In the genomic region with DNA sequence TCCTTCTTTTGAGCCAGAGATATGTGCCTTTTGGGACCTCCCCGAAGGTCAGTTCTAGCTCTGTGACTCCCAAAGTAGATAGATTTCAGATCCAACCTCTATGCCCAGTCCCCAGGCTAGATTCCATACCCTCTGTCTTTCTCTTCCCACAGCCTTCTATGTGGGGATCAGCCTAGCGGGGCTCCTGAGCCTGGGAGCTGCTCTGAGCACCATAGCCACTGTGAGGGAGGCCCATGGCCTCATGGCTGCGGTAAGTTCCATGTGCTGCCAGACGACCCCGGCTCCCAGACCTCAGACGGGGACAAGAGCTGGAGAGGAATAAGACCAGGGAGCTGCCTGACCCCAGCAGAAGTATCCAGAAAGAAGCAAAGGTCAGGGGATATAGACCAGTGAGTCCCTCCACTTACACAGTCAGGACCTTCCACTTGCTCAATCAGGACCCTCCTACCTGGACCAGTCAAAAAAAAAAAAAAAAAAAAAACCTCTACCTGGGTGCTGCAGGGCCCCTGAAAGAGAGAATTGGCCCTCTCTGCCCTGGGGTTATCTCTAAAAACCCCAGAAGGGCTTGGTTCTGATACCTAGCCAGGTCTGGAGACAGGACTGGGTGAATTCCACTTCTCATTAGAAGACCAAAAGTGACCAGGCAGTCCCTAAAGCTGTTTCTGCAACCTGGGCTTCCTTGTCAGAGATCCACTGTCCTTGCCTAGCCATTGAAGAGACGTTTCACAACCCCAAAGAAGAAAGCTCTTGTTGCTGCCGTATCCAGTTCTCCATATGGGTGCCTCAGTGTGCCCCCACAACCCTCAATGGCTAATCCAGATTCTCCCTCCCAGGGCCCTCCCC, we compare ENCODE assay signal across 9 mouse cellular contexts. TPM values are rescaled to one million over a fixed set of nuclear protein-coding genes. Genes with fewer than 3 reads are reported as not detected.
A peak's percentile ranks its signal among the peaks of the same experiment; 100 is the strongest.
DNase-seq lines count a peak whose midpoint lies in the region; ATAC-seq and TF ChIP-seq lines count a peak whose summit lies in the region.
"Had no signal": no experiment of that assay in that cellular context is flagged by ENCODE, and none has a peak within 500 bp of the region (broad histone marks: within the 10 kb centered on the region; RNA-seq: fewer than 3 reads in every experiment).

No protein-coding gene starts in this region.

- no peak overlapping the region for H3K4me2 ChIP-seq in midbrain, embryonic 11.5 days
- H3K4me2 ChIP-seq in midbrain, embryonic 14.5 days (ENCODE audit: low read length), result no peak overlapping the region; the same call in 1 of the 2 replicates
- H3K4me2 ChIP-seq in myocyte (ENCODE audit: low read depth), result peak overlapping the region; percentile 81

- no peak overlapping the region for H3ac ChIP-seq in myocyte (ENCODE audit: control insufficient read depth, insufficient read length)

- no peak for ATAC-seq in midbrain, embryonic 11.5 days (ENCODE audit: low FRiP score)
- no peak for ATAC-seq in midbrain, embryonic 14.5 days (ENCODE audit: low FRiP score, low TSS enrichment)

- intact Hi-C loops in left cerebral cortex, postnatal 10 days (cut with DNase I), result no loop called here

- peaks cover 77% of the 10 kb centered on the region for H3K4me1 ChIP-seq in heart, embryonic 10.5 days
- H3K4me1 ChIP-seq in midbrain, embryonic 11.5 days (ENCODE audit: control insufficient read depth, insufficient read depth, low read length), result no peaks in the 10 kb centered on the region
- H3K4me1 ChIP-seq in midbrain, embryonic 14.5 days (ENCODE audit: control insufficient read depth, insufficient read depth, low read length), result peaks cover 5% of the 10 kb centered on the region; the same call in 1 of the 2 replicates
- peaks cover 92% of the 10 kb centered on the region for H3K4me1 ChIP-seq in erythroblast, embryonic 14.5 days (ENCODE audit: control insufficient read depth)

- no peaks in the 10 kb centered on the region for H3K9me3 ChIP-seq in heart, embryonic 10.5 days
- no peaks in the 10 kb centered on the region for H3K9me3 ChIP-seq in midbrain, embryonic 11.5 days (ENCODE audit: control insufficient read depth, low read length)
- H3K9me3 ChIP-seq in midbrain, embryonic 14.5 days (ENCODE audit: control insufficient read depth, low read length), result no peaks in the 10 kb centered on the region
- H3K9me3 ChIP-seq in erythroblast, embryonic 14.5 days (ENCODE audit: control insufficient read depth, low read length), result no peaks in the 10 kb centered on the region

- H3K27me3 ChIP-seq in heart, embryonic 10.5 days (ENCODE audit: insufficient read depth, poor library complexity, severe bottlenecking), result 0 out of 2 replicates have a peak, but pooled peaks cover 7% of the 10 kb centered on the region
- H3K27me3 ChIP-seq in midbrain, embryonic 11.5 days (ENCODE audit: control insufficient read depth, insufficient read depth, low read length), result no peaks in the 10 kb centered on the region
- H3K27me3 ChIP-seq in midbrain, embryonic 14.5 days (ENCODE audit: control insufficient read depth, insufficient read depth, low read length), result no peaks in the 10 kb centered on the region
- no peaks in the 10 kb centered on the region for H3K27me3 ChIP-seq in erythroblast, embryonic 14.5 days (ENCODE audit: control insufficient read depth)
- no peaks in the 10 kb centered on the region for H3K27me3 ChIP-seq in myocyte (ENCODE audit: control insufficient read depth, insufficient read depth, insufficient read length)

- H3K36me3 ChIP-seq in heart, embryonic 10.5 days, result no peaks in the 10 kb centered on the region
- H3K36me3 ChIP-seq in midbrain, embryonic 11.5 days (ENCODE audit: control insufficient read depth, insufficient read depth, low read length), result no peaks in the 10 kb centered on the region
- H3K36me3 ChIP-seq in midbrain, embryonic 14.5 days (ENCODE audit: control insufficient read depth, insufficient read depth, low read length), result no peaks in the 10 kb centered on the region
- peaks cover 58% of the 10 kb centered on the region for H3K36me3 ChIP-seq in erythroblast, embryonic 14.5 days (ENCODE audit: control insufficient read depth)
- H3K36me3 ChIP-seq in myocyte (ENCODE audit: control insufficient read depth, insufficient read depth), result no peaks in the 10 kb centered on the region

- H3K79me2 ChIP-seq in myocyte (ENCODE audit: control insufficient read depth, insufficient read depth), result no peaks in the 10 kb centered on the region

- H3K27ac ChIP-seq in heart, embryonic 10.5 days, result peak overlapping the region; percentile 86
- H3K27ac ChIP-seq in midbrain, embryonic 11.5 days (ENCODE audit: low read depth, low read length), result no peak overlapping the region
- no peak overlapping the region for H3K27ac ChIP-seq in midbrain, embryonic 14.5 days (replicated peaks; ENCODE audit: low read depth, low read length)

- peak overlapping the region; percentile 47 for H3K4me3 ChIP-seq in heart, embryonic 10.5 days
- H3K4me3 ChIP-seq in midbrain, embryonic 11.5 days (ENCODE audit: low read depth, low read length), result no peak overlapping the region
- no peak overlapping the region for H3K4me3 ChIP-seq in midbrain, embryonic 14.5 days (replicated peaks; ENCODE audit: low read depth, low read length)
- peak overlapping the region; percentile 78 for H3K4me3 ChIP-seq in erythroblast, embryonic 14.5 days (replicated peaks)
- peak overlapping the region; percentile 27 for H3K4me3 ChIP-seq in myocyte

- DNase-seq in heart, embryonic 10.5 days (ENCODE audit: low spot score), result no peak
- DNase-seq in heart, adult 9 months (ENCODE audit: low spot score in 2 of 2), result no peak
- peak; percentile 82 for DNase-seq in midbrain, embryonic 11.5 days (ENCODE audit: low spot score, missing footprints)
- no peak for DNase-seq in midbrain, embryonic 14.5 days
- DNase-seq in left cerebral cortex, postnatal 10 days (ENCODE audit: extremely low spot score in 1 of 2, low spot score in 2 of 2), result no peak
- no peak for DNase-seq in adrenal gland, postnatal 10 days
- DNase-seq: adrenal gland, postnatal 36 days had no signal

- TF ChIP-seq POLR2A in myocyte (IDR thresholded peaks at IDR 0.05; ENCODE audit: insufficient read length, low read depth), result no peak

- H3K9ac ChIP-seq in midbrain, embryonic 11.5 days (ENCODE audit: low read length), result no peak overlapping the region; the same call in 1 of the 2 replicates
- no peak overlapping the region for H3K9ac ChIP-seq in midbrain, embryonic 14.5 days (replicated peaks; ENCODE audit: low read length)

- WGBS in heart, embryonic 10.5 days, result 69% methylated on average over 8 of the region's 8 CpGs
- 90% methylated on average over 8 of the region's 8 CpGs for WGBS in midbrain, embryonic 11.5 days
- 90% methylated on average over 8 of the region's 8 CpGs for WGBS in midbrain, embryonic 14.5 days

TF ChIP-seq in myocyte, 11 proteins besides CTCF, POLR2A, EP300 and RAD21:
- TF ChIP-seq CEBPB (IDR thresholded peaks at IDR 0.05; ENCODE audit: insufficient read depth, poor library complexity, severe bottlenecking) (no peak), E2F4 (IDR thresholded peaks at IDR 0.05; ENCODE audit: insufficient read depth) (no peak), TCF3 (IDR thresholded peaks at IDR 0.05; ENCODE audit: insufficient read length, low read depth) (no peak), SRF (IDR thresholded peaks at IDR 0.05; ENCODE audit: control insufficient read depth, insufficient read length, low read depth) (no peak), USF1 (IDR thresholded peaks at IDR 0.05; ENCODE audit: low read depth) (no peak), MAX (IDR thresholded peaks at IDR 0.05; ENCODE audit: low read depth) (no peak), MYOD1 (IDR thresholded peaks at IDR 0.05; ENCODE audit: control insufficient read depth in 1 of 3, insufficient read length in 2 of 3, low read depth in 2 of 3) (no peak), MYOG (IDR thresholded peaks at IDR 0.05; ENCODE audit: control insufficient read depth in 1 of 3, insufficient read depth in 1 of 3, insufficient read length in 2 of 3, low read depth in 2 of 3) (no peak), TCF12 (IDR thresholded peaks at IDR 0.05; ENCODE audit: insufficient read depth, poor library complexity, severe bottlenecking) (no peak), REST (IDR thresholded peaks at IDR 0.05; ENCODE audit: insufficient read depth, insufficient read length) (no peak), POLR2AphosphoS2 (IDR thresholded peaks at IDR 0.05; ENCODE audit: insufficient read length, low read depth) (no peak)

RNA-seq across cellular contexts. Expression of gene Tspan32, which starts 2.1 kb away (rescaled TPM):
- 19.3 and 21.1 TPM in 2 replicates for polyA plus RNA-seq in heart, embryonic 10.5 days (2016; fragmentation: Nextera tagmentation; extraction: Ambion mirVana)
- polyA plus RNA-seq in midbrain, embryonic 11.5 days (2014; fragmentation: Nextera tagmentation; extraction: Ambion mirVana), result 5.0 and 6.2 TPM in 2 replicates
- 0.27 and 0.57 TPM in 2 replicates for polyA plus RNA-seq in midbrain, embryonic 14.5 days (2014; fragmentation: Nextera tagmentation; extraction: Ambion mirVana)
- polyA plus RNA-seq in erythroblast, embryonic 14.5 days (2012), result 14.9 and 17.8 TPM in 2 replicates
- 59.5 TPM for polyA plus RNA-seq in myocyte (2012; fragmentation: generic; extraction: Trizol)
- total RNA-seq in left cerebral cortex, postnatal 10 days (2021), result under 1 TPM; 0.26 to 0.32 TPM
- 1 to 10 TPM; 2.2 to 3.4 TPM for total RNA-seq in adrenal gland, postnatal 10 days (2021)

RNA-seq across cellular contexts. Expression of gene Ascl2, which starts 37.9 kb away (rescaled TPM):
- polyA plus RNA-seq in heart, embryonic 10.5 days (2016; fragmentation: Nextera tagmentation; extraction: Ambion mirVana), result 1.1 and 1.2 TPM in 2 replicates
- polyA plus RNA-seq in midbrain, embryonic 11.5 days (2014; fragmentation: Nextera tagmentation; extraction: Ambion mirVana), result 0.38 and 0.65 TPM in 2 replicates
- polyA plus RNA-seq in midbrain, embryonic 14.5 days (2014; fragmentation: Nextera tagmentation; extraction: Ambion mirVana), result 0.47 and 0.61 TPM in 2 replicates
- 0.05 TPM in 1 of 2 replicates, not detected in the other for polyA plus RNA-seq in erythroblast, embryonic 14.5 days (2012)
- polyA plus RNA-seq in myocyte (2012; fragmentation: generic; extraction: Trizol), result not detected
- total RNA-seq in left cerebral cortex, postnatal 10 days (2021), result under 1 TPM; 0.43 to 0.58 TPM
- under 1 TPM in 1 of 2 experiments, not detected in 1; 0.24 TPM for total RNA-seq in adrenal gland, postnatal 10 days (2021)

RNA-seq across cellular contexts. Expression of gene Cd81, which starts 45.6 kb away (rescaled TPM):
- 472 and 583 TPM in 2 replicates for polyA plus RNA-seq in heart, embryonic 10.5 days (2016; fragmentation: Nextera tagmentation; extraction: Ambion mirVana)
- polyA plus RNA-seq in midbrain, embryonic 11.5 days (2014; fragmentation: Nextera tagmentation; extraction: Ambion mirVana), result 256 and 276 TPM in 2 replicates
- polyA plus RNA-seq in midbrain, embryonic 14.5 days (2014; fragmentation: Nextera tagmentation; extraction: Ambion mirVana), result 316 and 322 TPM in 2 replicates
- 5.9 and 6.3 TPM in 2 replicates for polyA plus RNA-seq in erythroblast, embryonic 14.5 days (2012)
- 744 TPM for polyA plus RNA-seq in myocyte (2012; fragmentation: generic; extraction: Trizol)
- 100 to 1,000 TPM; 344 to 359 TPM for total RNA-seq in left cerebral cortex, postnatal 10 days (2021)
- total RNA-seq in adrenal gland, postnatal 10 days (2021), result 100 to 1,000 TPM; 499 to 511 TPM

Comparison
In these comparisons a context has a peak if more than half of its experiments do, and no peak if none do; other contexts are left out.
1. H3K4me3 ChIP-seq: peak in heart, embryonic 10.5 days (single experiment), erythroblast, embryonic 14.5 days (single experiment) and myocyte (single experiment); none in midbrain, embryonic 11.5 days (single experiment) and midbrain, embryonic 14.5 days (single experiment).
2. RNA of gene Cd81, which starts 45.6 kb away (polyA plus RNA-seq): 744 TPM in myocyte (single experiment), 472 to 583 TPM in heart, embryonic 10.5 days, 316 to 322 TPM in midbrain, embryonic 14.5 days and 256 to 276 TPM in midbrain, embryonic 11.5 days; 5.9 to 6.3 TPM in erythroblast, embryonic 14.5 days; every median in the first group is over 10 times any median in the second.